Mouse (Mus musculus) G1E (cell line): ENCODE results near the gene Gm3646.

Experiments
- CTCF ChIP-seq: IDR thresholded peaks from 2 replicates; pipeline ENCODE4 v1.5.1; 2012; ENCODE audit warnings: low read depth, low read length, inconsistent platforms, mixed read lengths
- GATA1 ChIP-seq: IDR thresholded peaks from 2 replicates; pipeline ENCODE4 v1.6.1; 2012; ENCODE audit warnings: borderline replicate concordance, low read length, inconsistent platforms, mixed read lengths

DNA sequence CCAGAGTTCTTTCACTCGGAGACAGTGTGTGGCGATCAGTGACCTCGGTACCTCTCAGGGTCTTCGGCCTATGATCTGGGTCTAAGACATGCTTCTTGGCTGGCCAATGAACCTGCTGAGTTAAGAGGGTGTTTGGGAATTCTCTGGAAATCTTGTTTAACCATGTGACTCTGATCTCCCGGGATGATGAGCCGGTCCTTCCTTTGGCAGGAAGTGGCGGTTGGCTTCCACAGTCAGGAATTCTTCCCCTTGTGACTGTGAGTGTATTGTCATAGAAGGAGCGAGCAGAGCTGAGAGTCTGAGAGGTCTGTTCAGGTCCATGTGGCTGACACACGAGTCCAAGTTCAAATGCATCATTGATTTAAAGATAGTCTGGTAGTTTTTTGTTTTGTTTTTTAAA is 46.9 kb downstream of the Gm3646 start:
- TF ChIP-seq CTCF (no peak), GATA1 (no peak)
